In the genomic region with DNA sequence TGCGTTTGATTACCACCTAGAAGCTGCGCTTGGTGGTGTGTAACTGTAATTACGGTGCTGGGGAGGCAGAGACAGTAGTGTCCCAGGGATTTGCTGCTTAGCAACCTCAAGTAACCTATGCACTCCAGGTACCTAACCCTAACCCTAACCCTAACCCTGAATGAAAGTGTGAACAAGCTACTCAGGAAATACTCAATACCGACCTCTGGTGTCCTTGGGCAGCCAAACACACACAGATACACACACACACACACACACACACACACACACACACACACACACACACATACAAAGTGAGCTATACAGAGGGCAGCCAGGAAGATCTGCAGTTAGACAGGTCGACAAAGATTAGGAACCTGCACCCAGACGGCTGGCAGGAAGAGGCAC, we compare ENCODE assay signal across 8 mouse cellular contexts. TPM values are rescaled to one million over a fixed set of nuclear protein-coding genes. Genes with fewer than 3 reads are reported as not detected.
A peak's percentile ranks its signal among the peaks of the same experiment; 100 is the strongest.
DNase-seq lines count a peak whose midpoint lies in the region; ATAC-seq and TF ChIP-seq lines count a peak whose summit lies in the region.

No protein-coding gene starts in this region.

- peaks cover 7% of the 10 kb centered on the region; the same call in 1 of the 2 replicates for H3K4me1 ChIP-seq in spleen, adult 2 months (ENCODE audit: control insufficient read depth, insufficient read depth, insufficient read length)
- H3K4me1 ChIP-seq in erythroblast, embryonic 14.5 days (ENCODE audit: control insufficient read depth), result peaks cover 30% of the 10 kb centered on the region
- peaks cover 25% of the 10 kb centered on the region for H3K4me1 ChIP-seq in liver, embryonic 12.5 days
- H3K4me1 ChIP-seq in stomach, embryonic 16.5 days (ENCODE audit: control insufficient read depth, insufficient read depth, low read length), result peaks cover 11% of the 10 kb centered on the region

- H3K4me3 ChIP-seq in spleen, adult 2 months (ENCODE audit: extremely low read depth, insufficient read depth, insufficient read length), result peak overlapping the region; percentile 99
- peak overlapping the region; percentile 100 for H3K4me3 ChIP-seq in erythroblast, embryonic 14.5 days (replicated peaks)
- peak overlapping the region; percentile 97 for H3K4me3 ChIP-seq in liver, embryonic 12.5 days
- H3K4me3 ChIP-seq in stomach, embryonic 16.5 days (replicated peaks; ENCODE audit: low read length), result peak overlapping the region; percentile 97

- H3K4me2 ChIP-seq in liver, embryonic 12.5 days, result peak overlapping the region; percentile 89
- H3K4me2 ChIP-seq in stomach, embryonic 16.5 days (ENCODE audit: low read depth, low read length), result peak overlapping the region; percentile 50

- WGBS in spleen, adult 2 months, result 45% methylated on average over 6 of the region's 6 CpGs
- 41% methylated on average over 6 of the region's 6 CpGs for WGBS in liver, embryonic 12.5 days (ENCODE audit: insufficient replicate concordance)
- 46% methylated on average over 6 of the region's 6 CpGs for WGBS in stomach, embryonic 16.5 days

- peaks cover 36% of the 10 kb centered on the region for H3K36me3 ChIP-seq in spleen, adult 2 months (ENCODE audit: control insufficient read depth, insufficient read depth, low read length)
- peaks cover 65% of the 10 kb centered on the region for H3K36me3 ChIP-seq in erythroblast, embryonic 14.5 days (ENCODE audit: control insufficient read depth)
- peaks cover 63% of the 10 kb centered on the region for H3K36me3 ChIP-seq in liver, embryonic 12.5 days
- peaks cover 20% of the 10 kb centered on the region for H3K36me3 ChIP-seq in stomach, embryonic 16.5 days (ENCODE audit: control insufficient read depth, insufficient read depth, low read length)

- no peak for DNase-seq in spleen, adult 2 months (ENCODE audit: low read depth in 1 of 2, low spot score in 2 of 2)
- no peak for DNase-seq in spleen, postnatal 14 days (ENCODE audit: low spot score in 2 of 2)
- DNase-seq in layer of hippocampus, postnatal 10 days (ENCODE audit: low spot score in 2 of 2), result no peak
- DNase-seq in left cerebral cortex, postnatal 25 days (ENCODE audit: low spot score in 2 of 2), result no peak
- DNase-seq in right cerebral cortex, postnatal 4 days, result no peak

- intact Hi-C loops in left cerebral cortex, postnatal 25 days (cut with DNase I), result loop anchor here (5.0 kb wide), 1 partner anchor 59 kb away; no protein-coding TSS in a partner anchor

- peak overlapping the region; percentile 95; the same call in 1 of the 2 replicates for H3K27ac ChIP-seq in spleen, adult 2 months (ENCODE audit: insufficient read depth, low read length)
- H3K27ac ChIP-seq in liver, embryonic 12.5 days, result peak overlapping the region; percentile 85
- H3K27ac ChIP-seq in stomach, embryonic 16.5 days (ENCODE audit: low read length), result peak overlapping the region; percentile 90; the same call in 1 of the 2 replicates

- TF ChIP-seq POLR2A in spleen, adult 2 months (IDR thresholded peaks at IDR 0.05; ENCODE audit: low read depth, low read length), result no peak

- H3K9me3 ChIP-seq in erythroblast, embryonic 14.5 days (ENCODE audit: control insufficient read depth, low read length), result no peaks in the 10 kb centered on the region
- H3K9me3 ChIP-seq in liver, embryonic 12.5 days (replicated peaks), result no peaks in the 10 kb centered on the region
- H3K9me3 ChIP-seq in stomach, embryonic 16.5 days (replicated peaks; ENCODE audit: control insufficient read depth, low read length), result no peaks in the 10 kb centered on the region

- no peak for TF ChIP-seq CTCF in spleen, adult 2 months (IDR thresholded peaks at IDR 0.05; ENCODE audit: extremely low read depth, insufficient read depth, insufficient read length, insufficient replicate concordance)

- peak overlapping the region; percentile 94 for H3K9ac ChIP-seq in liver, embryonic 12.5 days
- H3K9ac ChIP-seq in stomach, embryonic 16.5 days (ENCODE audit: low read length), result peak overlapping the region; percentile 96

- H3K27me3 ChIP-seq in spleen, adult 2 months (ENCODE audit: control insufficient read depth, insufficient read depth, low read length), result no peaks in the 10 kb centered on the region
- H3K27me3 ChIP-seq in erythroblast, embryonic 14.5 days (ENCODE audit: control insufficient read depth), result no peaks in the 10 kb centered on the region
- no peaks in the 10 kb centered on the region for H3K27me3 ChIP-seq in liver, embryonic 12.5 days (replicated peaks)
- no peaks in the 10 kb centered on the region for H3K27me3 ChIP-seq in stomach, embryonic 16.5 days (ENCODE audit: control insufficient read depth, insufficient read depth, low read length)

- no peak; the same call in 1 of the 2 replicates for ATAC-seq in liver, embryonic 12.5 days
- ATAC-seq in stomach, embryonic 16.5 days (ENCODE audit: insufficient read depth, low FRiP score), result peak; percentile 15; the same call in 1 of the 2 replicates

RNA-seq across cellular contexts. Expression of gene Ogfr, which starts 0.3 kb away (rescaled TPM):
- 39.0 and 43.8 TPM in 2 replicates for polyA plus RNA-seq in spleen, adult 2 months (2012; rRNA removed)
- 8.1 and 8.8 TPM in 2 replicates for polyA plus RNA-seq in erythroblast, embryonic 14.5 days (2012)
- 31.6 and 32.5 TPM in 2 replicates for polyA plus RNA-seq in liver, embryonic 12.5 days (2016; fragmentation: Nextera tagmentation; extraction: Ambion mirVana)
- 35.0 and 39.5 TPM in 2 replicates for polyA plus RNA-seq in stomach, embryonic 16.5 days (2015; fragmentation: Nextera tagmentation; extraction: Ambion mirVana)
- 10 to 100 TPM; 74.6 to 76.7 TPM for total RNA-seq in layer of hippocampus, postnatal 10 days (2021)
- total RNA-seq in left cerebral cortex, postnatal 25 days (2021), result 10 to 100 TPM; 41.6 to 41.8 TPM

RNA-seq across cellular contexts. Expression of gene Mrgbp, which starts 7.6 kb away (rescaled TPM):
- 30.8 and 41.2 TPM in 2 replicates for polyA plus RNA-seq in spleen, adult 2 months (2012; rRNA removed)
- 0.58 and 0.87 TPM in 2 replicates for polyA plus RNA-seq in erythroblast, embryonic 14.5 days (2012)
- 15.2 and 15.6 TPM in 2 replicates for polyA plus RNA-seq in liver, embryonic 12.5 days (2016; fragmentation: Nextera tagmentation; extraction: Ambion mirVana)
- 22.7 and 22.8 TPM in 2 replicates for polyA plus RNA-seq in stomach, embryonic 16.5 days (2015; fragmentation: Nextera tagmentation; extraction: Ambion mirVana)
- total RNA-seq in layer of hippocampus, postnatal 10 days (2021), result 10 to 100 TPM; 21.1 to 27.7 TPM
- 10 to 100 TPM; 15.5 to 20.1 TPM for total RNA-seq in left cerebral cortex, postnatal 25 days (2021)

RNA-seq across cellular contexts. Expression of gene Col9a3, which starts 8.9 kb away (rescaled TPM):
- polyA plus RNA-seq in spleen, adult 2 months (2012; rRNA removed), result 1.9 and 2.3 TPM in 2 replicates
- polyA plus RNA-seq in erythroblast, embryonic 14.5 days (2012), result 0.10 TPM in 1 of 2 replicates, not detected in the other
- polyA plus RNA-seq in liver, embryonic 12.5 days (2016; fragmentation: Nextera tagmentation; extraction: Ambion mirVana), result 2.4 and 2.9 TPM in 2 replicates
- 6.6 and 9.0 TPM in 2 replicates for polyA plus RNA-seq in stomach, embryonic 16.5 days (2015; fragmentation: Nextera tagmentation; extraction: Ambion mirVana)
- total RNA-seq in layer of hippocampus, postnatal 10 days (2021), result 10 to 100 TPM; 26.4 to 39.4 TPM
- total RNA-seq in left cerebral cortex, postnatal 25 days (2021), result 10 to 100 TPM; 11.0 to 12.7 TPM

RNA-seq across cellular contexts. Expression of gene Tcfl5, which starts 53.8 kb away (rescaled TPM):
- not detected in 2 replicates for polyA plus RNA-seq in spleen, adult 2 months (2012; rRNA removed)
- polyA plus RNA-seq in erythroblast, embryonic 14.5 days (2012), result not detected in 2 replicates
- 0.08 and 0.26 TPM in 2 replicates for polyA plus RNA-seq in liver, embryonic 12.5 days (2016; fragmentation: Nextera tagmentation; extraction: Ambion mirVana)
- polyA plus RNA-seq in stomach, embryonic 16.5 days (2015; fragmentation: Nextera tagmentation; extraction: Ambion mirVana), result 0.12 TPM in 1 of 2 replicates, not detected in the other
- 1 to 10 TPM; 3.4 to 3.9 TPM for total RNA-seq in layer of hippocampus, postnatal 10 days (2021)
- total RNA-seq in left cerebral cortex, postnatal 25 days (2021), result 1 to 10 TPM; 1.5 to 1.7 TPM
